Mouse (Mus musculus) adrenal gland, postnatal 0 days (tissue): ENCODE data around the gene Krt73. TPM values are rescaled to one million over a fixed set of nuclear protein-coding genes. Genes with fewer than 3 reads are reported as not detected.

Source experiments
- polyA plus RNA-seq: library from polyadenylated mRNA; unstranded; fragments of >200 nt; fragmentation: Nextera tagmentation; extraction: Ambion mirVana; gene quantifications from 2 replicates; pipeline ENCODE4 v1.2.1, GENCODE M21; 2015

The Krt73 gene
- not detected in 2 replicates for polyA plus RNA-seq

GRCm38 (mm10) chr15:101802296-101802835 is at the start of gene Krt73:
TSS of gene Krt73 (minus strand) at chr15:101802346.

GRCm38 (mm10) chr15:101850694-101851093 is 48.5 kb upstream of the Krt73 start, which contains the start of gene Krt1:
TSS of gene Krt1 (minus strand) at chr15:101850794.

GRCm38 (mm10) chr15:101817875-101818274 is 15.7 kb upstream of the Krt73 start, which contains the start of gene Krt2:
TSS of gene Krt2 (minus strand) at chr15:101818169.

GRCm38 (mm10) chr15:101786360-101786759 is 15.8 kb downstream of the Krt73 start, which contains the start of gene Krt72:
TSS of gene Krt72 (minus strand) at chr15:101786460.

Other genes with a start within 250 kb of the Krt73 start
- gene Krt90, start 239.4 kb downstream of the Krt73 start, polyA plus RNA-seq, result 0.90 and 2.8 TPM in 2 replicates
- not detected in 2 replicates for gene Krt75, start 228.4 kb downstream of the Krt73 start, polyA plus RNA-seq
- gene Gm5414, start 174.2 kb downstream of the Krt73 start, polyA plus RNA-seq, result not detected in 2 replicates
- not detected in 2 replicates for gene Gm5478, start 155.0 kb downstream of the Krt73 start, polyA plus RNA-seq
- 0.16 TPM in 1 of 2 replicates, not detected in the other for gene Krt6b, start 122.1 kb downstream of the Krt73 start, polyA plus RNA-seq
- gene Krt6a, start 108.0 kb downstream of the Krt73 start, polyA plus RNA-seq, result 0.22 TPM in 1 of 2 replicates, not detected in the other
- gene Krt5, start 89.4 kb downstream of the Krt73 start, polyA plus RNA-seq, result 0.48 and 1.4 TPM in 2 replicates
- 0.14 TPM in 1 of 2 replicates, not detected in the other for gene Krt71, start 59.2 kb downstream of the Krt73 start, polyA plus RNA-seq
- gene Krt72, start 15.9 kb downstream of the Krt73 start, polyA plus RNA-seq, result not detected in 2 replicates
- not detected in 2 replicates for gene Krt2, start 15.8 kb upstream of the Krt73 start, polyA plus RNA-seq
- 1.1 and 3.8 TPM in 2 replicates for gene Krt1, start 48.4 kb upstream of the Krt73 start, polyA plus RNA-seq
- gene Krt77, start 67.4 kb upstream of the Krt73 start, polyA plus RNA-seq, result not detected in 2 replicates
- gene Krt76, start 90.6 kb upstream of the Krt73 start, polyA plus RNA-seq, result 0.05 and 0.10 TPM in 2 replicates
- 0.12 and 8.4 TPM in 2 replicates for gene Krt4, start 122.4 kb upstream of the Krt73 start, polyA plus RNA-seq
- gene Krt79, start 138.0 kb upstream of the Krt73 start, polyA plus RNA-seq, result 0.06 and 0.18 TPM in 2 replicates
- 0.04 and 0.24 TPM in 2 replicates for gene Krt78, start 151.9 kb upstream of the Krt73 start, polyA plus RNA-seq
- gene Krt8, start 202.1 kb upstream of the Krt73 start, polyA plus RNA-seq, result 16.4 and 18.5 TPM in 2 replicates
- gene Krt18, start 225.8 kb upstream of the Krt73 start, polyA plus RNA-seq, result 17.9 and 22.7 TPM in 2 replicates